Mouse (Mus musculus) B cell, adult 62 days (primary cell): ENCODE measurements around the gene Lrrtm3. TPM values are rescaled to one million over a fixed set of nuclear protein-coding genes. Genes with fewer than 3 reads are reported as not detected.

Experiments
- total RNA-seq: library from RNA; stranded (reverse); gene quantifications from 4 replicates; pipeline ENCODE4 v1.2.4, GENCODE M21; 2023

The Lrrtm3 gene
- total RNA-seq: not detected in 4 replicates

GRCm38 (mm10) chr10:64089680-64090460, at the start of gene Lrrtm3:
Gene Lrrtm3, minus strand, starts transcription at chr10:64090277.

GRCm38 (mm10) chr10:63927334-63927733, 162.7 kb downstream of the Lrrtm3 start, which contains the start of gene Gm10118:
Gene Gm10118, minus strand, starts transcription at chr10:63927434.

Other genes with a start within 250 kb of the Lrrtm3 start
- not detected in 4 replicates for gene Gm10118, start 162.8 kb downstream of the Lrrtm3 start, total RNA-seq